Mouse (Mus musculus) gastrocnemius, postnatal 36 days (tissue): ENCODE results near the gene Syne2. TPM values are rescaled to one million over a fixed set of nuclear protein-coding genes. Genes with fewer than 3 reads are reported as not detected.

Experiments used
- DNase-seq, 2 experiments: peaks; one replicate each; pipeline ENCODE4 v3.0.0; 2022
- intact Hi-C: fragments of 180-260 bp; cut with DNase I; formaldehyde crosslinking; loops from one replicate; pipeline ENCODE4 v1.15.1; 2025
- total RNA-seq, 2 experiments: library from RNA; stranded (reverse); gene quantifications; 2 replicates each; pipeline ENCODE4 v1.2.3; 2021

The Syne2 gene
- total RNA-seq, 2 experiments from 2014 or later = 14.3 to 15.5 TPM

GRCm38 (mm10) chr12:75908466-75908865 lies 90.5 kb downstream of the Syne2 start:
- no peak for DNase-seq
- intact Hi-C loops = no loop called here

- intact Hi-C loops = no loop called here
- no peak for DNase-seq
These were observed 97.8 kb downstream of the Syne2 start for GRCm38 (mm10) chr12:75915694-75916093.

- intact Hi-C loops = no loop called here
- no peak for DNase-seq
These were observed 100.5 kb downstream of the Syne2 start for GRCm38 (mm10) chr12:75918415-75918814.

- intact Hi-C loops = no loop called here
- DNase-seq = no peak
These were observed 101.0 kb downstream of the Syne2 start for GRCm38 (mm10) chr12:75918914-75919313.

GRCm38 (mm10) chr12:75922900-75923299 lies 105.0 kb downstream of the Syne2 start:
- intact Hi-C loops = no loop called here
- no peak for DNase-seq

GRCm38 (mm10) chr12:75924852-75925251 lies 106.9 kb downstream of the Syne2 start:
- intact Hi-C loops = no loop called here
- no peak for DNase-seq

- DNase-seq = no peak
- intact Hi-C loops = no loop called here
These were observed 109.7 kb downstream of the Syne2 start for GRCm38 (mm10) chr12:75927596-75927995.

- no peak for DNase-seq
- intact Hi-C loops = no loop called here
These were observed 115.6 kb downstream of the Syne2 start for GRCm38 (mm10) chr12:75933561-75933960.

GRCm38 (mm10) chr12:75951328-75951727 lies 133.4 kb downstream of the Syne2 start:
- peak; percentile 15 to 25 for DNase-seq
- intact Hi-C loops = loop anchor here (5.0 kb wide), 1 partner anchor 154 kb away; no protein-coding TSS in a partner anchor

GRCm38 (mm10) chr12:75952011-75952410 lies 134.1 kb downstream of the Syne2 start:
- intact Hi-C loops = loop anchor here (5.0 kb wide), 1 partner anchor 155 kb away; no protein-coding TSS in a partner anchor
- no peak for DNase-seq

GRCm38 (mm10) chr12:75966441-75967195 lies 148.7 kb downstream of the Syne2 start:
- DNase-seq = no peak
- intact Hi-C loops = no loop called here

GRCm38 (mm10) chr12:75979079-75979478 lies 161.1 kb downstream of the Syne2 start:
- intact Hi-C loops = no loop called here

GRCm38 (mm10) chr12:75983336-75983735 lies 165.4 kb downstream of the Syne2 start:
- intact Hi-C loops = no loop called here
- no peak for DNase-seq

More at GRCm38 (mm10) chr12:75979079-75979478, 161.1 kb downstream of the Syne2 start:
- DNase-seq = no peak

GRCm38 (mm10) chr12:75992226-75992858 lies 174.4 kb downstream of the Syne2 start:
- intact Hi-C loops = no loop called here
- no peak for DNase-seq

GRCm38 (mm10) chr12:75992946-75993345 lies 175.0 kb downstream of the Syne2 start:
- intact Hi-C loops = no loop called here
- no peak for DNase-seq

- DNase-seq = no peak
- intact Hi-C loops = no loop called here
These were observed 177.2 kb downstream of the Syne2 start for GRCm38 (mm10) chr12:75995086-75995485.

- intact Hi-C loops = no loop called here
- no peak for DNase-seq
These were observed 179.6 kb downstream of the Syne2 start for GRCm38 (mm10) chr12:75997547-75997946.

GRCm38 (mm10) chr12:75998416-75998815 lies 180.5 kb downstream of the Syne2 start:
- intact Hi-C loops = no loop called here
- no peak for DNase-seq

- peak; percentile 40 to 44 for DNase-seq
- intact Hi-C loops = no loop called here
These were observed 186.8 kb downstream of the Syne2 start for GRCm38 (mm10) chr12:76004697-76005249.

GRCm38 (mm10) chr12:76008991-76009390 lies 191.1 kb downstream of the Syne2 start:
- intact Hi-C loops = no loop called here
- no peak for DNase-seq

GRCm38 (mm10) chr12:76012789-76013188 lies 194.9 kb downstream of the Syne2 start:
- intact Hi-C loops = no loop called here
- no peak for DNase-seq

- intact Hi-C loops = no loop called here
These were observed 195.5 kb downstream of the Syne2 start for GRCm38 (mm10) chr12:76013480-76013879.

More at GRCm38 (mm10) chr12:76013480-76013879, 195.5 kb downstream of the Syne2 start:
- no peak for DNase-seq
